Mouse (Mus musculus): ENCODE results near the gene Cacnb1. TPM values are rescaled to one million over a fixed set of nuclear protein-coding genes. Genes with fewer than 3 reads are reported as not detected.

Gene Cacnb1
- polyA plus RNA-seq, 1 experiment from 2014 or later: 15.2 TPM

- Histone ChIP-seq H3K4me2 (ENCODE audit: low read depth) (peak overlapping the region; percentile 94), H3K9ac (ENCODE audit: low read length) (peak overlapping the region; percentile 83), H3K4me3 (ENCODE audit: low read depth, low read length) (peak overlapping the region; percentile 81), H3K4me1 (ENCODE audit: control insufficient read depth, insufficient read depth, low read length) (peaks cover 28% of the 10 kb centered on the region), H3K9me3 (ENCODE audit: control insufficient read depth, low read length) (no peaks in the 10 kb centered on the region), H3K27me3 (ENCODE audit: control insufficient read depth, insufficient read depth, low read length) (no peaks in the 10 kb centered on the region), H3K27ac (ENCODE audit: low read depth, low read length) (peak overlapping the region; percentile 91), H3K36me3 (ENCODE audit: control insufficient read depth, insufficient read depth, low read length) (0 out of 2 replicates have a peak, but pooled peaks cover 2% of the 10 kb centered on the region)
- DNase-seq (ENCODE audit: low spot score): peak; percentile 63
- WGBS: 4% methylated on average over 34 of the region's 34 CpGs
- ATAC-seq (ENCODE audit: insufficient read depth, low FRiP score, low TSS enrichment): peak; percentile 14; the same call in 1 of the 2 replicates
Observed at GRCm38 (mm10) chr11:98021565-98022252, 1.1 kb downstream of the Cacnb1 start.

GRCm38 (mm10) chr11:98021118-98021517 lies 1.7 kb downstream of the Cacnb1 start:
- DNase-seq (ENCODE audit: low spot score): no peak
- peak overlapping the region; percentile 81 for H3K4me3 ChIP-seq (ENCODE audit: low read depth, low read length)
- 46% methylated on average over 2 of the region's 2 CpGs for WGBS
- H3K4me2 ChIP-seq (ENCODE audit: low read depth): peak overlapping the region; percentile 94
- no peak overlapping the region for H3K27ac ChIP-seq (ENCODE audit: low read depth, low read length)
- no peak for ATAC-seq (ENCODE audit: insufficient read depth, low FRiP score, low TSS enrichment)
- H3K4me1 ChIP-seq (ENCODE audit: control insufficient read depth, insufficient read depth, low read length): peaks cover 27% of the 10 kb centered on the region
- H3K27me3 ChIP-seq (ENCODE audit: control insufficient read depth, insufficient read depth, low read length): no peaks in the 10 kb centered on the region
- H3K9me3 ChIP-seq (ENCODE audit: control insufficient read depth, low read length): no peaks in the 10 kb centered on the region
- no peak overlapping the region; the same call in 1 of the 2 replicates for H3K9ac ChIP-seq (ENCODE audit: low read length)
- H3K36me3 ChIP-seq (ENCODE audit: control insufficient read depth, insufficient read depth, low read length): peaks cover 2% of the 10 kb centered on the region; the same call in 1 of the 2 replicates

- H3K4me3 ChIP-seq (ENCODE audit: low read depth, low read length): peak overlapping the region; percentile 4; the same call in 1 of the 2 replicates
- no peak overlapping the region for H3K9ac ChIP-seq (ENCODE audit: low read length)
- WGBS: 73% methylated on average over 1 of the region's 1 CpGs
- peaks cover 2% of the 10 kb centered on the region; the same call in 1 of the 2 replicates for H3K36me3 ChIP-seq (ENCODE audit: control insufficient read depth, insufficient read depth, low read length)
- no peak for ATAC-seq (ENCODE audit: insufficient read depth, low FRiP score, low TSS enrichment)
- peak overlapping the region; percentile 94 for H3K4me2 ChIP-seq (ENCODE audit: low read depth)
- peaks cover 23% of the 10 kb centered on the region; the same call in 1 of the 2 replicates for H3K4me1 ChIP-seq (ENCODE audit: control insufficient read depth, insufficient read depth, low read length)
- H3K27me3 ChIP-seq (ENCODE audit: control insufficient read depth, insufficient read depth, low read length): no peaks in the 10 kb centered on the region
- H3K9me3 ChIP-seq (ENCODE audit: control insufficient read depth, low read length): no peaks in the 10 kb centered on the region
- DNase-seq (ENCODE audit: low spot score): no peak
- H3K27ac ChIP-seq (ENCODE audit: low read depth, low read length): no peak overlapping the region
Observed at GRCm38 (mm10) chr11:98020710-98021109, 2.1 kb downstream of the Cacnb1 start.

GRCm38 (mm10) chr11:98019883-98020610 lies 2.8 kb downstream of the Cacnb1 start:
- Histone ChIP-seq H3K4me1 (ENCODE audit: control insufficient read depth, insufficient read depth, low read length) (peaks cover 22% of the 10 kb centered on the region; the same call in 1 of the 2 replicates), H3K9me3 (ENCODE audit: control insufficient read depth, low read length) (no peaks in the 10 kb centered on the region), H3K4me2 (ENCODE audit: low read depth) (no peak overlapping the region), H3K9ac (ENCODE audit: low read length) (no peak overlapping the region), H3K27ac (ENCODE audit: low read depth, low read length) (no peak overlapping the region), H3K4me3 (ENCODE audit: low read depth, low read length) (no peak overlapping the region), H3K27me3 (ENCODE audit: control insufficient read depth, insufficient read depth, low read length) (no peaks in the 10 kb centered on the region), H3K36me3 (ENCODE audit: control insufficient read depth, insufficient read depth, low read length) (peaks cover 2% of the 10 kb centered on the region; the same call in 1 of the 2 replicates)
- 44% methylated on average over 8 of the region's 8 CpGs for WGBS
- no peak for ATAC-seq (ENCODE audit: insufficient read depth, low FRiP score, low TSS enrichment)
- no peak for DNase-seq (ENCODE audit: low spot score)

- Histone ChIP-seq H3K27ac (ENCODE audit: low read depth, low read length) (no peak overlapping the region), H3K27me3 (ENCODE audit: control insufficient read depth, insufficient read depth, low read length) (no peaks in the 10 kb centered on the region), H3K4me2 (ENCODE audit: low read depth) (no peak overlapping the region; the same call in 1 of the 2 replicates)
Observed at GRCm38 (mm10) chr11:98018858-98019641, 3.8 kb downstream of the Cacnb1 start.

GRCm38 (mm10) chr11:98018222-98018621 lies 4.6 kb downstream of the Cacnb1 start:
- H3K9ac ChIP-seq (ENCODE audit: low read length): no peak overlapping the region; the same call in 1 of the 2 replicates
- no peak overlapping the region for H3K27ac ChIP-seq (ENCODE audit: low read depth, low read length)
- H3K9me3 ChIP-seq (ENCODE audit: control insufficient read depth, low read length): no peaks in the 10 kb centered on the region
- no peak overlapping the region for H3K4me2 ChIP-seq (ENCODE audit: low read depth)
- no peaks in the 10 kb centered on the region for H3K27me3 ChIP-seq (ENCODE audit: control insufficient read depth, insufficient read depth, low read length)
- no peak overlapping the region for H3K4me3 ChIP-seq (ENCODE audit: low read depth, low read length)
- WGBS: 77% methylated on average over 6 of the region's 6 CpGs
- H3K4me1 ChIP-seq (ENCODE audit: control insufficient read depth, insufficient read depth, low read length): peaks cover 20% of the 10 kb centered on the region; the same call in 1 of the 2 replicates
- ATAC-seq (ENCODE audit: insufficient read depth, low FRiP score, low TSS enrichment) (no peak), DNase-seq (ENCODE audit: low spot score) (no peak)
- H3K36me3 ChIP-seq (ENCODE audit: control insufficient read depth, insufficient read depth, low read length): peaks cover 2% of the 10 kb centered on the region; the same call in 1 of the 2 replicates

More at GRCm38 (mm10) chr11:98018858-98019641, 3.8 kb downstream of the Cacnb1 start:
- H3K36me3 ChIP-seq (ENCODE audit: control insufficient read depth, insufficient read depth, low read length): peaks cover 2% of the 10 kb centered on the region; the same call in 1 of the 2 replicates
- ATAC-seq (ENCODE audit: insufficient read depth, low FRiP score, low TSS enrichment) (no peak), DNase-seq (ENCODE audit: low spot score) (no peak)
- H3K9ac ChIP-seq (ENCODE audit: low read length): no peak overlapping the region
- H3K9me3 ChIP-seq (ENCODE audit: control insufficient read depth, low read length): no peaks in the 10 kb centered on the region
- 46% methylated on average over 10 of the region's 10 CpGs for WGBS
- H3K4me3 ChIP-seq (ENCODE audit: low read depth, low read length): no peak overlapping the region
- H3K4me1 ChIP-seq (ENCODE audit: control insufficient read depth, insufficient read depth, low read length): peaks cover 22% of the 10 kb centered on the region; the same call in 1 of the 2 replicates

- Histone ChIP-seq H3K4me1 (ENCODE audit: control insufficient read depth, insufficient read depth, low read length) (peaks cover 16% of the 10 kb centered on the region; the same call in 1 of the 2 replicates), H3K27ac (ENCODE audit: low read depth, low read length) (no peak overlapping the region), H3K4me2 (ENCODE audit: low read depth) (no peak overlapping the region), H3K4me3 (ENCODE audit: low read depth, low read length) (no peak overlapping the region), H3K9me3 (ENCODE audit: control insufficient read depth, low read length) (no peaks in the 10 kb centered on the region), H3K9ac (ENCODE audit: low read length) (no peak overlapping the region), H3K27me3 (ENCODE audit: control insufficient read depth, insufficient read depth, low read length) (no peaks in the 10 kb centered on the region), H3K36me3 (ENCODE audit: control insufficient read depth, insufficient read depth, low read length) (peaks cover 2% of the 10 kb centered on the region; the same call in 1 of the 2 replicates)
- DNase-seq (ENCODE audit: low spot score) (no peak), ATAC-seq (ENCODE audit: insufficient read depth, low FRiP score, low TSS enrichment) (no peak)
- 71% methylated on average over 4 of the region's 4 CpGs for WGBS
Observed at GRCm38 (mm10) chr11:98016824-98017223, 6.0 kb downstream of the Cacnb1 start.

- Histone ChIP-seq H3K4me1 (ENCODE audit: control insufficient read depth, insufficient read depth, low read length) (peaks cover 11% of the 10 kb centered on the region; the same call in 1 of the 2 replicates), H3K9me3 (ENCODE audit: control insufficient read depth, low read length) (no peaks in the 10 kb centered on the region), H3K4me2 (ENCODE audit: low read depth) (no peak overlapping the region), H3K27me3 (ENCODE audit: control insufficient read depth, insufficient read depth, low read length) (no peaks in the 10 kb centered on the region), H3K9ac (ENCODE audit: low read length) (no peak overlapping the region), H3K4me3 (ENCODE audit: low read depth, low read length) (no peak overlapping the region), H3K27ac (ENCODE audit: low read depth, low read length) (no peak overlapping the region), H3K36me3 (ENCODE audit: control insufficient read depth, insufficient read depth, low read length) (peaks cover 2% of the 10 kb centered on the region; the same call in 1 of the 2 replicates)
- DNase-seq (ENCODE audit: low spot score): no peak
- ATAC-seq (ENCODE audit: insufficient read depth, low FRiP score, low TSS enrichment): no peak
- over 99% methylated on average over 5 of the region's 5 CpGs for WGBS
Observed at GRCm38 (mm10) chr11:98016177-98016576, 6.7 kb downstream of the Cacnb1 start.
